Mouse (Mus musculus): ENCODE results near the gene E130114P18Rik. TPM values are rescaled to one million over a fixed set of nuclear protein-coding genes. Genes with fewer than 3 reads are reported as not detected.

The E130114P18Rik gene
- polyA plus RNA-seq, 1 experiment, result not detected

- H3K36me3 ChIP-seq (ENCODE audit: control insufficient read depth, insufficient read depth, low read length), result peaks cover 5% of the 10 kb centered on the region; the same call in 1 of the 2 replicates
- TF ChIP-seq POLR2A (IDR thresholded peaks at IDR 0.05; ENCODE audit: low read depth, low read length), result no peak
- no peak for TF ChIP-seq CTCF (IDR thresholded peaks at IDR 0.05; ENCODE audit: extremely low read depth, insufficient read length, insufficient replicate concordance, low read depth, low read length)
- WGBS, result 88% methylated on average over 10 of the region's 10 CpGs
- no peak overlapping the region for H3K27ac ChIP-seq (ENCODE audit: insufficient read depth, low read depth, low read length)
- H3K4me3 ChIP-seq (ENCODE audit: low read depth, low read length), result no peak overlapping the region
- H3K27me3 ChIP-seq (ENCODE audit: control insufficient read depth, insufficient read depth, low read length), result no peaks in the 10 kb centered on the region
- H3K4me1 ChIP-seq (ENCODE audit: control insufficient read depth, insufficient read depth, insufficient read length, low read length), result no peaks in the 10 kb centered on the region
These were observed 16.1 kb upstream of the E130114P18Rik start for GRCm38 (mm10) chr4:97793931-97794330.

DNA sequence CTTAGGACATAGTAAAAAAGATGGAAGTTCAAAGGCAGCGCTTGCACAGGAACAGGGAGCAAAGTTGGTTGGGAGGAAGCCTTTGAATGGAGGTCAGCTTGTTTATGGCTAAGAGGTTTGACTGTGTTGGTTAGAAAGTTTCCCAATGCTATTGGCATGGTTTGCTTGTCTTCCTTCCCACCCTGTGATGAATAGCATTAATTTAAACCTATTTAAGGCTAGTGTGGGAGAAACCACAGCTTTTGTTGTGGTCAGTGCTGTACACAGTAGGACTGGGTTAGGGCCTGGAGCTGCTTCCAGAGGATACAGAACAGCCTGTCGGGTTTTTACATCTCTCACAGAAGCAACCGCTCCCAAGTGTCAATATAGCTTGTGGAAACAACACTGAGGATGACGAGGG is 10.7 kb upstream of the E130114P18Rik start:
- Histone ChIP-seq H3K36me3 (ENCODE audit: control insufficient read depth, insufficient read depth, low read length) (peaks cover 10% of the 10 kb centered on the region), H3K4me3 (ENCODE audit: low read depth, low read length) (no peak overlapping the region), H3K27ac (ENCODE audit: insufficient read depth, low read depth, low read length) (no peak overlapping the region), H3K27me3 (ENCODE audit: control insufficient read depth, insufficient read depth, low read length) (no peaks in the 10 kb centered on the region), H3K4me1 (ENCODE audit: control insufficient read depth, insufficient read depth, insufficient read length, low read length) (0 out of 2 replicates have a peak, but pooled peaks cover 2% of the 10 kb centered on the region)
- 69% methylated on average over 4 of the region's 4 CpGs for WGBS
- TF ChIP-seq POLR2A (IDR thresholded peaks at IDR 0.05; ENCODE audit: low read depth, low read length), result no peak
- no peak for TF ChIP-seq CTCF (IDR thresholded peaks at IDR 0.05; ENCODE audit: extremely low read depth, insufficient read length, insufficient replicate concordance, low read depth, low read length)

- Histone ChIP-seq H3K27me3 (ENCODE audit: control insufficient read depth, insufficient read depth, low read length) (no peaks in the 10 kb centered on the region), H3K36me3 (ENCODE audit: control insufficient read depth, insufficient read depth, low read length) (peaks cover 18% of the 10 kb centered on the region)
- 26% methylated on average over 3 of the region's 3 CpGs for WGBS
These were observed 9.6 kb upstream of the E130114P18Rik start for GRCm38 (mm10) chr4:97787515-97787914.

GRCm38 (mm10) chr4:97786571-97786970 is 8.7 kb upstream of the E130114P18Rik start:
- H3K4me1 ChIP-seq (ENCODE audit: control insufficient read depth, insufficient read depth, insufficient read length, low read length), result 0 out of 2 replicates have a peak, but pooled peaks cover 2% of the 10 kb centered on the region
- TF ChIP-seq POLR2A (IDR thresholded peaks at IDR 0.05; ENCODE audit: low read depth, low read length) (no peak), CTCF (IDR thresholded peaks at IDR 0.05; ENCODE audit: extremely low read depth, insufficient read length, insufficient replicate concordance, low read depth, low read length) (no peak)
- H3K27ac ChIP-seq (ENCODE audit: insufficient read depth, low read depth, low read length), result no peak overlapping the region
- WGBS, result 78% methylated on average over 8 of the region's 8 CpGs
- H3K36me3 ChIP-seq (ENCODE audit: control insufficient read depth, insufficient read depth, low read length), result peaks cover 18% of the 10 kb centered on the region
- H3K4me3 ChIP-seq (ENCODE audit: low read depth, low read length), result no peak overlapping the region
- H3K27me3 ChIP-seq (ENCODE audit: control insufficient read depth, insufficient read depth, low read length), result no peaks in the 10 kb centered on the region

More at GRCm38 (mm10) chr4:97787515-97787914, 9.6 kb upstream of the E130114P18Rik start:
- Histone ChIP-seq H3K27ac (ENCODE audit: insufficient read depth, low read depth, low read length) (no peak overlapping the region), H3K4me3 (ENCODE audit: low read depth, low read length) (no peak overlapping the region), H3K4me1 (ENCODE audit: control insufficient read depth, insufficient read depth, insufficient read length, low read length) (0 out of 2 replicates have a peak, but pooled peaks cover 2% of the 10 kb centered on the region)
- TF ChIP-seq POLR2A (IDR thresholded peaks at IDR 0.05; ENCODE audit: low read depth, low read length) (no peak), CTCF (IDR thresholded peaks at IDR 0.05; ENCODE audit: extremely low read depth, insufficient read length, insufficient replicate concordance, low read depth, low read length) (no peak)

GRCm38 (mm10) chr4:97785547-97786271 is 7.8 kb upstream of the E130114P18Rik start:
- H3K4me1 ChIP-seq (ENCODE audit: control insufficient read depth, insufficient read depth, insufficient read length, low read length), result 0 out of 2 replicates have a peak, but pooled peaks cover 2% of the 10 kb centered on the region
- TF ChIP-seq CTCF (IDR thresholded peaks at IDR 0.05; ENCODE audit: extremely low read depth, insufficient read length, insufficient replicate concordance, low read depth, low read length), result no peak
- WGBS, result 83% methylated on average over 8 of the region's 8 CpGs
- H3K4me3 ChIP-seq (ENCODE audit: low read depth, low read length), result no peak overlapping the region
- no peaks in the 10 kb centered on the region for H3K27me3 ChIP-seq (ENCODE audit: control insufficient read depth, insufficient read depth, low read length)
- H3K36me3 ChIP-seq (ENCODE audit: control insufficient read depth, insufficient read depth, low read length), result peaks cover 18% of the 10 kb centered on the region
- no peak overlapping the region for H3K27ac ChIP-seq (ENCODE audit: insufficient read depth, low read depth, low read length)

- H3K36me3 ChIP-seq (ENCODE audit: control insufficient read depth, insufficient read depth, low read length), result peaks cover 18% of the 10 kb centered on the region
- WGBS, result 45% methylated on average over 11 of the region's 11 CpGs
- no peak for TF ChIP-seq CTCF (IDR thresholded peaks at IDR 0.05; ENCODE audit: extremely low read depth, insufficient read length, insufficient replicate concordance, low read depth, low read length)
- no peak for TF ChIP-seq POLR2A (IDR thresholded peaks at IDR 0.05; ENCODE audit: low read depth, low read length)
- H3K4me1 ChIP-seq (ENCODE audit: control insufficient read depth, insufficient read depth, insufficient read length, low read length), result 0 out of 2 replicates have a peak, but pooled peaks cover 2% of the 10 kb centered on the region
- H3K27me3 ChIP-seq (ENCODE audit: control insufficient read depth, insufficient read depth, low read length), result no peaks in the 10 kb centered on the region
- H3K4me3 ChIP-seq (ENCODE audit: low read depth, low read length), result no peak overlapping the region
- H3K27ac ChIP-seq (ENCODE audit: insufficient read depth, low read depth, low read length), result no peak overlapping the region; the same call in 1 of the 2 replicates
These were observed 6.4 kb upstream of the E130114P18Rik start for GRCm38 (mm10) chr4:97784236-97784635.

- no peak overlapping the region for H3K27ac ChIP-seq (ENCODE audit: insufficient read depth, low read depth, low read length)
- no peaks in the 10 kb centered on the region for H3K27me3 ChIP-seq (ENCODE audit: control insufficient read depth, insufficient read depth, low read length)
- H3K36me3 ChIP-seq (ENCODE audit: control insufficient read depth, insufficient read depth, low read length), result peaks cover 18% of the 10 kb centered on the region
- H3K4me1 ChIP-seq (ENCODE audit: control insufficient read depth, insufficient read depth, insufficient read length, low read length), result no peaks in the 10 kb centered on the region
- H3K4me3 ChIP-seq (ENCODE audit: low read depth, low read length), result no peak overlapping the region
- 95% methylated on average over 26 of the region's 26 CpGs for WGBS
- TF ChIP-seq POLR2A (IDR thresholded peaks at IDR 0.05; ENCODE audit: low read depth, low read length) (no peak), CTCF (IDR thresholded peaks at IDR 0.05; ENCODE audit: extremely low read depth, insufficient read length, insufficient replicate concordance, low read depth, low read length) (no peak)
These were observed 5.4 kb upstream of the E130114P18Rik start for GRCm38 (mm10) chr4:97783073-97783879.

Measured in small intestine, adult 2 months (tissue).